Mouse (Mus musculus): ENCODE results near the gene Fnbp1. TPM values are rescaled to one million over a fixed set of nuclear protein-coding genes. Genes with fewer than 3 reads are reported as not detected.

Fnbp1 gene
- polyA plus RNA-seq, 1 experiment from 2014 or later, result 59.9 TPM

GRCm38 (mm10) chr2:31069506-31069905 is 72.3 kb downstream of the Fnbp1 start:
- no peak for DNase-seq (ENCODE audit: low spot score)

GRCm38 (mm10) chr2:31069114-31069445 is 72.7 kb downstream of the Fnbp1 start:
- DNase-seq (ENCODE audit: low spot score), result no peak

- no peak for DNase-seq (ENCODE audit: low spot score)
Measured at GRCm38 (mm10) chr2:31068246-31069113, 73.3 kb downstream of the Fnbp1 start.

GRCm38 (mm10) chr2:31067696-31068245 is 74.0 kb downstream of the Fnbp1 start:
- DNase-seq (ENCODE audit: low spot score), result no peak

- DNase-seq (ENCODE audit: low spot score), result no peak
Measured at GRCm38 (mm10) chr2:31067059-31067595, 74.7 kb downstream of the Fnbp1 start.

GRCm38 (mm10) chr2:31066019-31066789 is 75.6 kb downstream of the Fnbp1 start:
- no peak for DNase-seq (ENCODE audit: low spot score)

GRCm38 (mm10) chr2:31061868-31062628 is 79.8 kb downstream of the Fnbp1 start:
- DNase-seq (ENCODE audit: low spot score), result peak; percentile 71

GRCm38 (mm10) chr2:31060787-31061730 is 80.7 kb downstream of the Fnbp1 start:
- peak; percentile 61 for DNase-seq (ENCODE audit: low spot score)

- DNase-seq (ENCODE audit: low spot score), result no peak
Measured at GRCm38 (mm10) chr2:31060271-31060670, 81.5 kb downstream of the Fnbp1 start.

GRCm38 (mm10) chr2:31058443-31058842 is 83.4 kb downstream of the Fnbp1 start:
- DNase-seq (ENCODE audit: low spot score), result no peak

- no peak for DNase-seq (ENCODE audit: low spot score)
Measured at GRCm38 (mm10) chr2:31057549-31058177, 84.1 kb downstream of the Fnbp1 start.

GRCm38 (mm10) chr2:31056070-31056469 is 85.7 kb downstream of the Fnbp1 start:
- no peak for DNase-seq (ENCODE audit: low spot score)

- no peak for DNase-seq (ENCODE audit: low spot score)
Measured at GRCm38 (mm10) chr2:31053851-31054340, 87.9 kb downstream of the Fnbp1 start.

GRCm38 (mm10) chr2:31053426-31053825 is 88.4 kb downstream of the Fnbp1 start:
- DNase-seq (ENCODE audit: low spot score), result no peak

- no peak for DNase-seq (ENCODE audit: low spot score)
Measured at GRCm38 (mm10) chr2:31052441-31052840, 89.4 kb downstream of the Fnbp1 start.

GRCm38 (mm10) chr2:31048037-31048436 is 93.8 kb downstream of the Fnbp1 start:
- DNase-seq (ENCODE audit: low spot score), result no peak

- DNase-seq (ENCODE audit: low spot score), result no peak
Measured at GRCm38 (mm10) chr2:31043856-31044255, 98.0 kb downstream of the Fnbp1 start.

GRCm38 (mm10) chr2:31042881-31043280 is 98.9 kb downstream of the Fnbp1 start:
- DNase-seq (ENCODE audit: low spot score), result no peak

GRCm38 (mm10) chr2:31041386-31041785 is 100.4 kb downstream of the Fnbp1 start:
- DNase-seq (ENCODE audit: low spot score), result no peak
